Mouse (Mus musculus) heart, postnatal 0 days (tissue): Measurements from ENCODE around the gene Pcdh19.

Experiments used
- CTCF ChIP-seq: IDR thresholded peaks from 2 replicates; pipeline ENCODE4 v1.5.1; 2016; ENCODE audit warnings: antibody characterized with exemption, control low read depth, low read depth
- EP300 ChIP-seq: IDR thresholded peaks from 2 replicates; pipeline ENCODE4 v1.6.1; 2016; ENCODE audit warnings: antibody characterized with exemption, low read depth

- TF ChIP-seq CTCF: no peak
- no peak for TF ChIP-seq EP300
Observed at GRCm38 (mm10) chrX:133639445-133639844, 49.3 kb downstream of the Pcdh19 start.
